Mouse (Mus musculus) adipocyte (in vitro differentiated cells): ENCODE results near the gene Tle4.

Experiments
- DNase-seq: peaks from one replicate; pipeline ENCODE4 v3.0.0-alpha.2; 2016; ENCODE audit warnings: low spot score

The Tle4 gene

GRCm38 (mm10) chr19:14591809-14592535 lies 5.9 kb downstream of the Tle4 start:
- peak; percentile 39 for DNase-seq

DNA sequence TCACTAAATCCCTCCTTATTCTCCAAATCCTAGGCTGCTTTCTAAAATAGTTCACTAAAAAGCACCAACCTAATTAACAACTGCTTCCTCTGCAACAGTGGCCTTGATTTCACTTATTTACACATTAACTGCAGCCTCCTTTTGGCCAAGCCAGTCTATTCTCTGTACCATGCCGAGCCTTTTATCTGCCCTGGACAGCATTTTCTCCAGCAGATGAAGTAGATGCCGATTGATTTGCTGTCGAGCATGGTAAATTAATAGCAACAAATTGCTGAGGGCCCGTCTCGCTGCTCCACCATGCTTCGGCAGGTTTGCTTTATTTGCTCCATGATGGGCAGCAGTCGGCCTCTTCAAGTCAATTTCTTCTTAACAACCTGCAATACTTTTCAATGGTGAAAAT lies 7.7 kb downstream of the Tle4 start:
- DNase-seq, result no peak

DNA sequence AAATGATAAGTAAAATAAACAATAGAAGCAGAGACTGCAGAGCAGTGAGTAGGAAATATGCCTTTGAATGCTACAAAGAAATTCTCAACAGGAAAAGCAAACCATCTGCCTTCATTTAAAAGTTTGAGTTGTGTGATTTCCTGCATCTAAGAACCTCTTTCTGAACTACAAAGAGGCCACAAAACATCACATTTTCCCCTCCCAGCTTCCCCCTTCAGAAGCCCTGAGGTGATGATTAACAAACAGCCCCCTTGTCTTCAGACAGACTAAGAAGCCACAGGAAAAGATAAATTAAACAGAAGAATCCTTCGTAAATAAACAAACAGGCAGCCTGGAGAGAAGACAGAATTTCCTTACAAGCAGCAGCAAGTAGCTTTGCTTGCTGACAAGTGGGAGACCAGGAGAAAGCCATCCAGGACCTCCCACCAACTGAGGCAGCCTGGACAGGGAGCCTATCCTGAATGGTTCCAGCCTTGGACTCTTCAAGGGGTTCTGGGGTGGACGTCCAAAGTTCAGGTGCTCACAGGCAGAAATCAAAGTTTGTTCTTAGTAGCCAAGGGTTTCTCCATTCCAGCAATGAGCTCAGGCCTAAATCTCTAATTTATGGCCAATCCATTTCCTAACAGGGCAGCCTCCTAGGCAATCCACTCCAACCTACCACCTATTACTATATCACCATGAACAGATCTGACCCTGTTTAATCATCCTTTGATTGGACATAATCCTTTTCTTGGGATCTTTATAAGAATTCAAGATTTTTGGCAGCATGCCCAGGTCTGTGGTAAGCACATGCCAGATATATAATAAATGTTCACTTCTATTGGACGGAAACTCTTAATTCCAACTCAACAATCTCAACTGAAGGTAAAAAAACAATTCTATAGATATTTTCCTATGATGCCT lies 9.4 kb downstream of the Tle4 start:
- DNase-seq, result peak; percentile 50

- no peak for DNase-seq
Observed at GRCm38 (mm10) chr19:14586171-14586570, 11.7 kb downstream of the Tle4 start.

DNA sequence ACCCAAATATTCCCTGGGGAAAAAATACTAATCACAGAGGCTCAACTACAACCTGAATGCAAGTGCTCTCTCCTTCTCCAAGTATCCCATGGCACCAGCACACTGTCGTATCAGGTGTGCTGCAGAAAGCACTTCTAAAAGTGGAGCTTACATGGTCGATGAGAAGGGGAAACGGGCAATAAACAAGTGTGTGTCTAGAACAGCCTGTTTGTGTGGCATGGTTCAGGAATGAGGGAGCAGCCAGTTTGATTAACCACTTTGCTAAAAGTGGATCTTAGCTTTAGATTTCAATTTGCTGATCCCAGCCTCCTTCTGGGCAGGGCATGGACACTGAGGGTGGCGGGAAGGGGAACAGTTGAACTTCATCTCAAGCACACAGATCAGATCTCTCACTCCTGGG lies 12.1 kb downstream of the Tle4 start:
- no peak for DNase-seq

GRCm38 (mm10) chr19:14585235-14585634 lies 12.6 kb downstream of the Tle4 start:
- DNase-seq, result no peak

DNA sequence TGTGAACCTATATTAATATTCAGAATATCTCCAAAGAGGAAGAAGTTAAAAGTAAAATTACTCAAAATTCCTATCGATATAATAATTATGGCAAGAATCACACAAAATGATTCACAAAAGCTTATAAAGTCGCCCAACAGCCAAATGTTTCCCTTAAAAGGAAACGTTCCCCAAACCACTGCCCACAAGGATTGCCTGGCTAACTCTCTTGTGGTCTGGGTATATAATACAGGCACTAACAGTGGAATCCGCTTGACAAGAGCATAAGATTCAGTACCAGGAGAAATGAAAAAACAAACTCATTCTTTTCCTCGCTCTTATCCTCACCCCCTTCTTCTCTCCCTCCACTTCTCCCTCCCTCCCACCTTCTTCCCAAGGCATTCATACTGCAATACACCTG lies 19.2 kb downstream of the Tle4 start:
- DNase-seq, result no peak

- DNase-seq, result no peak
Observed at GRCm38 (mm10) chr19:14578016-14578415, 19.8 kb downstream of the Tle4 start.

DNA sequence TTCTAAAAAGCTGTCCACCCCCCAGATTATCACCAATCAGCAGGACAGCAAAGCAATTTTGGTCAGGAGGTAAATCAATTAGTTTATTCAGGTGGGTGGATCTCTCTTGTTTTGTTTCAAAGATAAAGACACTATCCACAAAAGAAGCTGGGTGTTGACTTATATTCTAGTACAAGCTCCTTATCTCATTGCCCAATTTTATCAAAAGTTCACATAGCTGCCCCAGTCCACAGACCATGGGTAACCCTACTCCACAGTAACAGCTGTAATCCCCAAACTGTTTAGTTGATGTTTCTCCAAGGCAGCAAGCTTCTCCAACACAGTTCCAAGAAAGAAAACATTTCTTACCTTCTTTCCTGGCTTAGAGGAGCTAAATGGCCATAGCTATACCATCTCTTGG lies 21.5 kb downstream of the Tle4 start:
- no peak for DNase-seq

GRCm38 (mm10) chr19:14568879-14569278 lies 29.0 kb downstream of the Tle4 start:
- DNase-seq, result no peak

DNA sequence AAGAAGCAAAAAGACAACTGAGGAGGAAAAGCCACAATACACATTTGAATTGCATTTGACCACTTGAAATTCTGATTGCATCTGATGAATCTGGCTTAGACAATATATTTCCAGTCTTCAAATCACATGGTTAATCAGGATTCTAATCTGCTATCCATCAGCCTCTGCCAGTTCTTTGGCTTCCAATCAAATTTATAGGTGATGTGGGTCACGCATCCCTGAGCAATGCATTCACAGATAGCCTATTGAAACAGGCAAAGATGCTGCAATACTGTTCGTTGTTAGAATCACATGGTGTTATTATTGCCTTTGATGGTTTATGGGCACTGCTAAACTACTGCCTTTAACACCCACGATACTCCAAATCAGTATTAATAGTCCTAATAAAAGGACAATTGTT lies 30.8 kb downstream of the Tle4 start:
- no peak for DNase-seq

- no peak for DNase-seq
Observed at GRCm38 (mm10) chr19:14566564-14567021, 31.3 kb downstream of the Tle4 start.

GRCm38 (mm10) chr19:14565424-14566069 lies 32.3 kb downstream of the Tle4 start:
- DNase-seq, result no peak

GRCm38 (mm10) chr19:14563273-14563959 lies 34.4 kb downstream of the Tle4 start:
- DNase-seq, result no peak

GRCm38 (mm10) chr19:14547871-14548270 lies 50.0 kb downstream of the Tle4 start:
- no peak for DNase-seq

- no peak for DNase-seq
Observed at GRCm38 (mm10) chr19:14547133-14547842, 50.6 kb downstream of the Tle4 start.

DNA sequence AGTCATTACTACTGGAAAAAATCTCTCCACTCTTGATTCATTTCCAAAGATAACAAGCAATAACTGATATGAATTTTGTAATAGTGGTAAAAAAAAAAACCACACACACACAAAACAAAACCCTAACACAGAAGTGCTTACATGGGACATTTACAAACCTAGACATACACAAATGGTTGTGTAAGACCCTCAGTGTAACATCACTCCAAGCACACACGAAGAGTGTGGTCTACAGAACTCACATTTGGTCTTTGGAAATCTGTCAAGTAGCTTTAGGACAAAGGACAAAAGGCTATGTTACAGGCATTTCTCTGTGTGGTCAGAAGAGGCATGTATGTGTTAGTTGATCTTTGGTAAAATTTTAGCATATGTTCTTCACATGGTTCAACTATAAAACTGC lies 52.4 kb downstream of the Tle4 start:
- DNase-seq, result peak; percentile 24

- DNase-seq, result no peak
Observed at GRCm38 (mm10) chr19:14543305-14543704, 54.5 kb downstream of the Tle4 start.

GRCm38 (mm10) chr19:14540678-14541077 lies 57.2 kb downstream of the Tle4 start:
- DNase-seq, result no peak

DNA sequence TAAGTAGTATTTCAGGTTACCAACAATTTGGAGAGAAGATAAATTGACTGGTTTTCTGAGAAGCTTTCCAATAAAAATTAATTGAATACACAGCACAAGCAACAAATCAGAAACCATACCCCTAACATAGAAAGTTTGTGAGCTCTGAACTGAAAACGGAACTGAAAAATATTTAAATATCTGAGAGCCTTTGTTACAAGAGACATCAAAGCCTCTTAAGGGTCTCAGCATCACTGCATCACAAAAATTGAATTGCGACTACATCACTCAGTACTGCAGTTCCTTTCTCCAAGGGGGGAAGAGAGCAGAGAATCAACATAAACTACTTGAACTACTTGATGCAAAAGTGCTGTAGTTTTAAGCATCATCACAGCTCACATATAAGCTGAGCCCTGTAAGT lies 61.2 kb downstream of the Tle4 start:
- no peak for DNase-seq

GRCm38 (mm10) chr19:14534447-14534846 lies 63.4 kb downstream of the Tle4 start:
- no peak for DNase-seq
